Mouse (Mus musculus) embryonic stem cell, embryonic (primary cell): ENCODE results near the gene Vmn1r40.

Source experiments
- CTCF ChIA-PET, 4 experiments: fragments of 300-600 bp in 2 of 4; fragments of 350-600 bp in 2 of 4; sonication (Branson Sonifier 250); formaldehyde crosslinking; loops; one replicate each; lab custom pipeline; 2022; ENCODE audit warnings: inconsistent platforms in 2 of 4; lab: Charles Lee
- POLR2A ChIA-PET, 4 experiments: fragments of 300-600 bp in 2 of 4; fragments of 350-600 bp in 2 of 4; sonication (Branson Sonifier 250); formaldehyde crosslinking; loops; one replicate each; lab custom pipeline; 2022; ENCODE audit warnings: antibody characterized with exemption in 4 of 4, inconsistent platforms in 1 of 4; lab: Charles Lee

Vmn1r40 gene

GRCm38 (mm10) chr6:89707240-89707639, at the start of gene Vmn1r40:
Vmn1r40 (plus strand) TSS chr6:89707540.
- POLR2A ChIA-PET = no interaction called here
- CTCF ChIA-PET = interaction anchor here in 1 of 4 experiments (0.6 kb wide), 1 partner anchor 86 kb away, joined by 8 read pairs; no protein-coding TSS in a partner anchor

GRCm38 (mm10) chr6:89658342-89658741, 49.0 kb upstream of the Vmn1r40 start:
- ChIA-PET POLR2A (no interaction called here), CTCF (interaction anchor here in 2 of 4 experiments (1.0 to 1.4 kb wide), 3 partner anchors 9 to 690 kb away, joined by 3 to 5 read pairs (median 3); no protein-coding TSS in a partner anchor)

DNA sequence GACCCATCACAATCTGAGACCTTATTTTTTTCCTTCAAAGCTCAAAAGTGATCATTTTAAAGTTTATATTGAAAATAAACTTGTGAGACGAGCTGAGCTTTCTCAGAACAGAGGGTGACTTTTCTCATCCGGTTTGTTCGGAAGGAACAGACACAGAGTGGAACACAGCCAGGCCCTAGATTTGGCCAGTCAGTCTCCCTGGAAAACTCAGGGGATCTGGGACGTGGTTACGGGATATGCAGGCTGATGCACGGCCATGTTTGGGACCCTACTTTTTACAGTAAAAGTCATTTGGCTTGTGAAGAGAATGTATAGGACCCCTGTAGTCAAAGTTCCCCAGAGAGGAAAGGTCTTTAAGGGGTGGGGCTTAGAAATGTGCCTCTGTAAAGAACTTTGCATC, 48.4 kb upstream of the Vmn1r40 start:
- CTCF ChIA-PET = interaction anchor here in 2 of 4 experiments (0.7 to 1.4 kb wide), 5 partner anchors 10 to 690 kb away, joined by 3 to 5 read pairs (median 3); no protein-coding TSS in a partner anchor
- POLR2A ChIA-PET = no interaction called here

DNA sequence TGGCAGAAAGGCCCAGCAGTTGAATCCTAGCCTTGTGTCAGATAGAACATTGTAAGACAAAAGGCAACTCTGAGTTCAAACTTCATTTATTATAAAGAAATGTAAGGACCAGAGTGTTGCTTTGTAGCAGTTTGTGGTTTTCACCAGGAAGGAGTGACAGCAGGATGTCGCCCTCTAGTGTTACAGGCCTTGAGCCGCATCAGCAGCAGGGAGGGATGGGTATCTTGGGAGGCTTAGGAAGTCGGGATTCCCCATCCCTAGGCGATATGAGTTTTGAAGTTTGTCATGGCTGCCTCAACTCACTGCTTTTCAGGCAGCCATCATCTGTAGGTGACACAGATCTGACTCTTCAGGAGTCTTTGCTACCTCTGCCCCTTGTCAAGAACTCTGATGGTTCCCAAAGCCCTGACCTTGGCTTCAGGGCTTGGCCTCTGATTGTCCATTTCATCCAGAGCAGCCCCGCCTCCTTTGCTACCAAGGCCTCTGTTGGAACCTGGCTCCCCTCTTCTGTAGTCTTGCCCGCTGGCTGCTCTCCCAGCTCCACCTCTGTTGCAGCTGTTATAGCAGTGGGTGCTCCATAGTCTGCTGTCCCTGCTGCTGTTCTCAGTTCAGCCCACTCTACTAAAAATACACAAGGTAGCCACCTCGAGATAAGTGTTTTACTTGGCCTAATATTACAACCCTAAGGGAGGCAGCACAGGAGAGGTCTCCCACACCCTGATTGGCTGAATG, 47.5 kb upstream of the Vmn1r40 start:
- ChIA-PET CTCF (interaction anchor here in 1 of 4 experiments (0.7 to 1.4 kb wide), 3 partner anchors 37 to 691 kb away, joined by 3 to 5 read pairs (median 3); no protein-coding TSS in a partner anchor), POLR2A (interaction anchor here in 1 of 4 experiments (0.6 kb wide), 1 partner anchor 52 kb away, joined by 4 read pairs; no protein-coding TSS in a partner anchor)

GRCm38 (mm10) chr6:89660490-89660889, 46.9 kb upstream of the Vmn1r40 start:
- CTCF ChIA-PET = no interaction called here
- POLR2A ChIA-PET = interaction anchor here in 1 of 4 experiments (0.6 kb wide), 1 partner anchor 52 kb away, joined by 4 read pairs; no protein-coding TSS in a partner anchor

- CTCF ChIA-PET = interaction anchor here in 1 of 4 experiments (0.6 kb wide), 1 partner anchor 19 kb away, joined by 5 read pairs; no protein-coding TSS in a partner anchor
- POLR2A ChIA-PET = no interaction called here
These were observed 44.8 kb upstream of the Vmn1r40 start for GRCm38 (mm10) chr6:89662521-89662920.

GRCm38 (mm10) chr6:89665155-89665554, 42.2 kb upstream of the Vmn1r40 start:
- ChIA-PET CTCF (interaction anchor here in 1 of 4 experiments (0.6 kb wide), 1 partner anchor 805 kb away, joined by 7 read pairs; no protein-coding TSS in a partner anchor), POLR2A (interaction anchor here in 1 of 4 experiments (0.6 kb wide), 1 partner anchor 168 kb away, joined by 3 read pairs; no protein-coding TSS in a partner anchor)

DNA sequence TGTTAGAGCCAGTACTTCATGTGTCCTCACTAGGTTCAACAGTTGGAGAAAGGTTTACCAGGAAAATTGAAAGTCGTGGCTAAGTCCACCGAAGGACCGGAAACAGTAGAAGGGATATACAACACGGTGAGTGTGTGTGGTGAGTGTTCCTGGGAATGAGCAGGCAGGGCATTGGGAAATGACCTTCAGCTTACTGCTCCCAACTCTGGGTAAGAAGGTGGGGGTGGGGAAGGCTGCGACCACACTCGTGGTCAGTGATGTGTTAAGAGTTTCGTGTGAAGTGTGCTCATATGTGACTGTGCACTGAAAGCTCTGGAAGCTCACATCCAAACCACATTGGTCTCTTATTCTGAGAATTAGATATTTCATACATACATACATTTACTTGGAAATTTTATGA, 41.7 kb upstream of the Vmn1r40 start:
- CTCF ChIA-PET = interaction anchor here in 1 of 4 experiments (0.6 kb wide), 1 partner anchor 804 kb away, joined by 7 read pairs; no protein-coding TSS in a partner anchor
- POLR2A ChIA-PET = no interaction called here

GRCm38 (mm10) chr6:89666976-89667375, 40.4 kb upstream of the Vmn1r40 start:
- ChIA-PET POLR2A (no interaction called here), CTCF (no interaction called here)

DNA sequence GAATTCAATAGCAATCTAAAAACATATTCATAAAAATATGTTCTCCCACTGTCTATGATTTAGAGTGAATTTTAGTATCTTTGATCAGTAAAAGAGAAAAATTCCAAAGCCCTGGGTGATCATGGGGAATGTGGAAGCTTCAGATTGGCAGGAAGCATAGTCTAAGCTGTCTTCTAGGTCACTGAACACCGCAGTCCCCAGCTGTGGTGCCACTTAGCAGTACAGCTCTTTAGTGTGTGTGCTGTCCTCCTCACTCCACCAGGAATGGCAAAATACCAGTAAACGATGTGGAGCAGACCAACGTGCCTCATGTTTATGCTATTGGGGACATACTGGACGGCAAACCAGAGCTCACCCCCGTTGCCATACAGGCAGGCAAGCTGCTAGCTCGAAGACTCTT, 37.8 kb upstream of the Vmn1r40 start:
- CTCF ChIA-PET = interaction anchor here in 1 of 4 experiments (1.2 to 1.8 kb wide), 2 partner anchors 10 to 759 kb away, joined by 3 to 6 read pairs; partner anchors contain the start of gene Cfap100
- POLR2A ChIA-PET = interaction anchor here in 1 of 4 experiments (0.6 kb wide), 1 partner anchor 553 kb away, joined by 3 read pairs; no protein-coding TSS in a partner anchor

DNA sequence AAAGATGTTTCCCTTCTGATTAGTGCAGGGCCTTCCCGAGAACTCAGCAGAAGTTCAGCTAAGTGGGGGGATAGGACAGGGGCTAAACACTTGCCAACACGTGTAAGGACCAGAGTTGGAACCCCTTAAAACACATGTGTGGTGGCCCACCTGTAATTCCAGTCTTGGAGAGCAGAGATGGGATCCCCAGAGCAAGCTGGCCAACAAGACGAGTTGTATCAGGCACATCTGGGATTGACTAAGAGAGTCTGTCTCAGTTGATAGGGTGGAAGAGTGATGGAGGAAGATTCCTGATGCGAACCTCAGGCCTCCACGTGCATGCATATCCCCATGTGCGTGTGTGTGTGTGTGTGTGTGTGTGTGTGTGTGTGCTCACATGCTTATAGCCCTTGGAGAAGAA, 35.9 kb upstream of the Vmn1r40 start:
- POLR2A ChIA-PET = no interaction called here
- CTCF ChIA-PET = interaction anchor here in 1 of 4 experiments (1.0 kb wide), 1 partner anchor 33 kb away, joined by 3 read pairs; no protein-coding TSS in a partner anchor

DNA sequence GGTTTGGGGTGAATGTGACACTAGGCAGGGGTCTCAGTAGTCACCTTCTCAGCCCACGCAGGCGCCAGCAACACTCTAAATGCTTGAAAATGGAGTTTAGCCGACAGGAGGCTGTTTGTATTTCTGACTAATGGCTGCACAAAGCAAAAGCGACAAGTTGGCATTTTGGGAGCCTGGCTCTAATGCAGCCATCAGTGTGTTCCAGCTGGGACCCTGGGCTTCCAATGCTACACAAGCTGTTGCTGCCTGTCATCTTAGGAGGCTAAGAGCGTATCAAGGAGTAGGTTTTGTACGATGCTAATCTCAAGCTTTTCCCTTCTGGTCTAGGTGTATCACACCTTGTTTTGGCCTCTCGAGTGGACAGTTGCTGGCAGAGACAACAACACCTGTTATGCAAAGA, 34.7 kb upstream of the Vmn1r40 start:
- ChIA-PET CTCF (interaction anchor here in 1 of 4 experiments (0.8 to 1.0 kb wide), 2 partner anchors 763 to 935 kb away, joined by 3 read pairs; no protein-coding TSS in a partner anchor), POLR2A (no interaction called here)

DNA sequence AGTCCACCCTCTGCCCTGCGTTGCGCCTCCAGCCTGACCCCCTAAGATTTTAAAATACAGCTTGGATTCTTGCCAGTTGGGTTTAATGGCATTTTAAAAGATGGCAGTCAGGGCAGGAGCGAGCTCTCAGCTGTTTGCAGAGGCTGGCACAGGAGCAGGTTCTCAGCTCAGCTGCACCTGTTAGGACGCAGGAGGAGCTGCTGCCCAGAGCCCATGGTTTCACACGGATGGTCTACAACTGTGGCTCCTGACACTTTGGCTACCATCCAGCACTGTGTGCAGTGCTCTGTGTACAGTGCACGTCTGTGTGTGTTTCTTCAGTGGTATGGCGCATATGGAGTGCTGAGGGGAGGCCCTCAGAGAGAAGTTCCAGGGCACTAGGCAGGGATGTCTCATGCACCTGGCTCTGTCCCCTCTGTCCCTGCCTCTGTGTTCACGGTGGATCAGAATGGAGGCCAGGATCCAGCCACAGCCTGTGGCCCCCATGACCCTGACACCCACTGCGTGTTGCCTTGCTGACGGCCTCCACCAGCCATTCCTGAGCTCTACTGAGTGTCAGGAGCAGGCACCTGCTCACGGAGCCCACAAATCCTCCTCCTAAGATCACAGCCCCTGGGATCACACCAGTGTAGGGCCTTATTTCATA, 34.1 kb upstream of the Vmn1r40 start:
- POLR2A ChIA-PET = no interaction called here
- CTCF ChIA-PET = interaction anchor here in 1 of 4 experiments (0.8 to 1.0 kb wide), 2 partner anchors 750 to 935 kb away, joined by 3 to 4 read pairs; no protein-coding TSS in a partner anchor

GRCm38 (mm10) chr6:89678522-89678921, 28.8 kb upstream of the Vmn1r40 start:
- ChIA-PET CTCF (interaction anchor here in 1 of 4 experiments (2.6 kb wide), 1 partner anchor 649 kb away, joined by 17 read pairs; no protein-coding TSS in a partner anchor), POLR2A (no interaction called here)

GRCm38 (mm10) chr6:89679291-89679835, 28.0 kb upstream of the Vmn1r40 start:
- POLR2A ChIA-PET = interaction anchor here in 1 of 4 experiments (0.7 to 1.0 kb wide), 2 partner anchors 481 to 896 kb away, joined by 3 read pairs; no protein-coding TSS in a partner anchor
- CTCF ChIA-PET = interaction anchor here (0.6 to 2.6 kb wide), 33 partner anchors 10 to 1321 kb away, joined by 3 to 17 read pairs (median 3); partner anchors contain the start of genes Cfap100 (in 2 of the 4) and Txnrd3 (in 1 of the 4)

- POLR2A ChIA-PET = interaction anchor here in 1 of 4 experiments (1.0 kb wide), 1 partner anchor 895 kb away, joined by 3 read pairs; no protein-coding TSS in a partner anchor
- CTCF ChIA-PET = interaction anchor here (0.5 to 2.6 kb wide), 27 partner anchors 10 to 1320 kb away, joined by 3 to 17 read pairs (median 4); partner anchors contain the start of genes Cfap100 (in 2 of the 4) and Txnrd3 (in 1 of the 4)
These were observed 27.2 kb upstream of the Vmn1r40 start for GRCm38 (mm10) chr6:89680155-89680554.

DNA sequence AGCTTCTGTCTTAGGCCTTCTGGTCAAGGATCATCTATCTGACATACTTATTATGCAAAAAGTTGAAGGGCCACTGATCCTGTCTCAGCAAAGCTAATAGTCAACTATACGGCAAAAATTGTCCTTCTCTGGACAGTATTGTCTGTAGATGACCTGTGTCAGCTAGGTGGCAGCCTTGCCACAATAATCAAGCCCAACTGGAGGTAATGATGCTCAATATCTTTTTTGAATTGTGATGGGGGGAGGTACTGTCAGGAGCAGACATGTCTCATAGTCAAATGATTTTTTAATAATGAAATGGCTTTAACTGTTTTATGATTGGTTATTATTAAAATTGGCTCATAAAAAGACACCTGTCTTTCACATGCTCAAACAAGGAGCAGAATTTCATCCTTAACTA, 23.1 kb upstream of the Vmn1r40 start:
- CTCF ChIA-PET = interaction anchor here (0.5 to 1.7 kb wide), 11 partner anchors 365 to 922 kb away, joined by 3 to 11 read pairs (median 4); partner anchors contain the start of gene Chst13 (in 1 of the 4)

DNA sequence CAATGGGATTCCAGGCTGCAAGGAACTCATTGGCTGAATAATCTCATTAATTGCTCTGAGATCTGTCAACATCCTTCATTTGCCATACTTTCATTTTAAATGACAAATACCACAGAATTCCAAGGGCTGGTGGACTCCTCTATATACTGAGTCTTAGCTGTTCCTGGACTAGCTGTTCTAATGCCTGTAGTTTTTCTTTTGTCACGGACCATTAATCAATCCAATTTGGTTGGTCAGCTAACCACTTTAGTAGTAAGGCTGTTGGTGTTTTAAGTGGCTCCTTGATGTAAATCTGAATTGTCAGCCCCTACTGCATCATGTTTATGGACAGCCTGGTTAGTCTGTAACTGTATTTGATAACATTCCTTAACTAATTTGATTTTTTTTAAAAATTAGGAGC, 20.2 kb upstream of the Vmn1r40 start:
- POLR2A ChIA-PET = no interaction called here
- CTCF ChIA-PET = no interaction called here

More for the DNA sequence above, 23.1 kb upstream of the Vmn1r40 start:
- POLR2A ChIA-PET = no interaction called here
